ENCODE assay signal across 22 mouse cellular contexts in genomic region chr16:85121983-85122382, GRCm38 (mm10). TPM values are rescaled to one million over a fixed set of nuclear protein-coding genes. Genes with fewer than 3 reads are reported as not detected.
DNase-seq lines count a peak whose midpoint lies in the region; ATAC-seq lines count a peak whose summit lies in the region.
"Had no signal": no experiment of that assay in that cellular context is flagged by ENCODE, and none has a peak within 500 bp of the region (broad histone marks: within the 10 kb centered on the region; RNA-seq: fewer than 3 reads in every experiment).

No protein-coding gene starts in this region.

- H3K36me3 ChIP-seq in intestine, embryonic 14.5 days (ENCODE audit: control insufficient read depth, insufficient read depth, low read length) = peaks cover 14% of the 10 kb centered on the region; the same call in 1 of the 2 replicates
- no peaks in the 10 kb centered on the region for H3K36me3 ChIP-seq in intestine, embryonic 15.5 days
- H3K36me3 ChIP-seq in midbrain, embryonic 10.5 days = peaks cover 24% of the 10 kb centered on the region
- peaks cover 19% of the 10 kb centered on the region for H3K36me3 ChIP-seq in midbrain, embryonic 13.5 days
- H3K36me3 ChIP-seq: G1E had no signal

- no peak overlapping the region for H3K4me2 ChIP-seq in intestine, embryonic 14.5 days (ENCODE audit: low read length)
- no peak overlapping the region for H3K4me2 ChIP-seq in intestine, embryonic 15.5 days (replicated peaks)
- H3K4me2 ChIP-seq in midbrain, embryonic 13.5 days (replicated peaks) = no peak overlapping the region
- H3K4me2 ChIP-seq: embryonic facial prominence, embryonic 13.5 days; forebrain, embryonic 12.5 days; heart, embryonic 13.5 days; hindbrain, embryonic 15.5 days had no signal

- peak; percentile 6 to 83 for DNase-seq in adrenal gland, adult (ENCODE audit: inconsistent age in 2 of 2, low spot score in 1 of 2)
- DNase-seq in adrenal gland, postnatal 25 days = no peak
- peak; percentile 29 for DNase-seq in intestine, embryonic 14.5 days (ENCODE audit: low spot score)
- peak; percentile 3 for DNase-seq in midbrain, embryonic 10.5 days (ENCODE audit: low spot score)
- no peak for DNase-seq in frontal cortex, postnatal 10 days (ENCODE audit: low spot score in 2 of 2)
- DNase-seq: B cell, adult 2 months; cerebellum, adult 11-12 months; cerebellum, adult 9-10 months; cerebellum, postnatal 25 days; gastrocnemius, postnatal 14 days; heart, adult 11 months; heart, postnatal 36 days had no signal

- WGBS in intestine, embryonic 14.5 days = 77% methylated on average over 5 of the region's 5 CpGs
- 77% methylated on average over 5 of the region's 5 CpGs for WGBS in intestine, embryonic 15.5 days
- WGBS in midbrain, embryonic 10.5 days = 94% methylated on average over 5 of the region's 5 CpGs
- WGBS in midbrain, embryonic 13.5 days = 87% methylated on average over 5 of the region's 5 CpGs

- no peaks in the 10 kb centered on the region for H3K27me3 ChIP-seq in intestine, embryonic 14.5 days (replicated peaks; ENCODE audit: control insufficient read depth, insufficient read depth, low read length)
- no peaks in the 10 kb centered on the region for H3K27me3 ChIP-seq in intestine, embryonic 15.5 days (replicated peaks)
- H3K27me3 ChIP-seq in midbrain, embryonic 10.5 days (ENCODE audit: low read depth, poor library complexity, severe bottlenecking) = peaks cover 9% of the 10 kb centered on the region; the same call in 1 of the 2 replicates
- H3K27me3 ChIP-seq in midbrain, embryonic 13.5 days = no peaks in the 10 kb centered on the region
- H3K27me3 ChIP-seq: embryonic facial prominence, embryonic 13.5 days; forebrain, embryonic 12.5 days; heart, embryonic 13.5 days; hindbrain, embryonic 15.5 days had no signal

- peaks cover 3% of the 10 kb centered on the region; the same call in 1 of the 2 replicates for H3K9me3 ChIP-seq in intestine, embryonic 14.5 days (ENCODE audit: control insufficient read depth, low read length)
- no peaks in the 10 kb centered on the region for H3K9me3 ChIP-seq in intestine, embryonic 15.5 days
- 0 out of 2 replicates have a peak, but pooled peaks cover 4% of the 10 kb centered on the region for H3K9me3 ChIP-seq in midbrain, embryonic 10.5 days (replicated peaks)
- peaks cover 3% of the 10 kb centered on the region for H3K9me3 ChIP-seq in midbrain, embryonic 13.5 days
- H3K9me3 ChIP-seq: embryonic facial prominence, embryonic 13.5 days; forebrain, embryonic 12.5 days; heart, embryonic 13.5 days; hindbrain, embryonic 15.5 days had no signal

- H3K27ac ChIP-seq in intestine, embryonic 14.5 days (ENCODE audit: low read depth) = no peak overlapping the region
- H3K27ac ChIP-seq in intestine, embryonic 15.5 days = no peak overlapping the region
- H3K27ac ChIP-seq in midbrain, embryonic 10.5 days (replicated peaks) = no peak overlapping the region
- no peak overlapping the region for H3K27ac ChIP-seq in midbrain, embryonic 13.5 days
- H3K27ac ChIP-seq: embryonic facial prominence, embryonic 13.5 days; forebrain, embryonic 12.5 days; heart, embryonic 13.5 days; hindbrain, embryonic 15.5 days had no signal

- 0 out of 2 replicates have a peak, but pooled peaks cover 3% of the 10 kb centered on the region for H3K4me1 ChIP-seq in intestine, embryonic 14.5 days (replicated peaks; ENCODE audit: control insufficient read depth, insufficient read depth, low read length)
- H3K4me1 ChIP-seq in intestine, embryonic 15.5 days (replicated peaks) = no peaks in the 10 kb centered on the region
- peaks cover 13% of the 10 kb centered on the region for H3K4me1 ChIP-seq in midbrain, embryonic 10.5 days
- H3K4me1 ChIP-seq in midbrain, embryonic 13.5 days (replicated peaks) = peaks cover 15% of the 10 kb centered on the region

- ATAC-seq in intestine, embryonic 14.5 days (replicated peaks; ENCODE audit: low FRiP score, low TSS enrichment, low read depth) = no peak
- ATAC-seq in intestine, embryonic 15.5 days = no peak
- ATAC-seq in midbrain, embryonic 13.5 days = no peak
- ATAC-seq in megakaryocyte progenitor cell, adult 5-6 weeks (replicated peaks; ENCODE audit: poor library complexity) = peak; percentile 42; the same call in 1 of the 2 replicates
- ATAC-seq: CD4-positive, CD25-positive, alpha-beta regulatory T cell, adult 4 months; forebrain, embryonic 16.5 days had no signal

- no peak overlapping the region for H3K4me3 ChIP-seq in intestine, embryonic 14.5 days (ENCODE audit: low read depth, low read length)
- H3K4me3 ChIP-seq in intestine, embryonic 15.5 days (replicated peaks) = no peak overlapping the region
- H3K4me3 ChIP-seq in midbrain, embryonic 10.5 days = no peak overlapping the region
- H3K4me3 ChIP-seq in midbrain, embryonic 13.5 days (replicated peaks) = no peak overlapping the region
- H3K4me3 ChIP-seq: embryonic facial prominence, embryonic 13.5 days; forebrain, embryonic 12.5 days; heart, embryonic 13.5 days; hindbrain, embryonic 15.5 days had no signal

- no peak overlapping the region for H3K9ac ChIP-seq in intestine, embryonic 14.5 days (ENCODE audit: low read length)
- H3K9ac ChIP-seq in intestine, embryonic 15.5 days = no peak overlapping the region
- no peak overlapping the region for H3K9ac ChIP-seq in midbrain, embryonic 13.5 days (replicated peaks)
- H3K9ac ChIP-seq: embryonic facial prominence, embryonic 13.5 days; forebrain, embryonic 12.5 days; heart, embryonic 13.5 days; hindbrain, embryonic 15.5 days had no signal

RNA-seq across cellular contexts. Expression of gene App, which starts 51.6 kb away (rescaled TPM):
- 357 and 373 TPM in 2 replicates for total RNA-seq in adrenal gland, postnatal 25 days (2021)
- 123 and 132 TPM in 2 replicates for polyA plus RNA-seq in intestine, embryonic 14.5 days (2014; fragmentation: Nextera tagmentation; extraction: Ambion mirVana)
- polyA plus RNA-seq in intestine, embryonic 15.5 days (2015; fragmentation: Nextera tagmentation; extraction: Ambion mirVana) = 136 and 147 TPM in 2 replicates
- 107 and 133 TPM in 2 replicates for polyA plus RNA-seq in midbrain, embryonic 10.5 days (2016; fragmentation: Nextera tagmentation; extraction: Ambion mirVana)
- polyA plus RNA-seq in midbrain, embryonic 13.5 days (2015; fragmentation: Nextera tagmentation; extraction: Ambion mirVana) = 257 and 271 TPM in 2 replicates
- total RNA-seq in megakaryocyte progenitor cell, adult 5-6 weeks (2015) = 109 and 111 TPM in 2 replicates
- total RNA-seq in megakaryocyte progenitor cell, adult 5-6 weeks (2017) = 114 and 137 TPM in 2 replicates
- polyA plus RNA-seq: G1E had no signal

Comparison
In these comparisons a context has a peak if more than half of its experiments do, and no peak if none do; other contexts are left out.
1. DNase-seq: peak in adrenal gland, adult (2 of 2), intestine, embryonic 14.5 days (single experiment) and midbrain, embryonic 10.5 days (single experiment); none in adrenal gland, postnatal 25 days (single experiment) and frontal cortex, postnatal 10 days (0 of 2).